Mouse (Mus musculus) embryonic facial prominence, embryonic 15.5 days (tissue): ENCODE results near the gene Sec14l4. TPM values are rescaled to one million over a fixed set of nuclear protein-coding genes. Genes with fewer than 3 reads are reported as not detected.

Experiments used
- ATAC-seq: fragments of 200-750 bp; cut with Nextera tagmentation; 2 replicates; pipeline ENCODE4 v1.8.0; 2017; ENCODE audit warnings: low read depth, moderate TSS enrichment; ENCODE audit not compliant: insufficient number of reproducible peaks, low FRiP score, low TSS enrichment
- H3K27ac ChIP-seq: fragments of 300-500 bp; sonication (generic); replicated peaks from 2 replicates; pipeline ENCODE4 v1.5.1; 2015; ENCODE audit warnings: mild to moderate bottlenecking, inconsistent platforms
- H3K27me3 ChIP-seq: fragments of 300-500 bp; sonication (generic); 2 replicates; pipeline ENCODE4 v1.6.1; 2015; ENCODE audit warnings: inconsistent platforms
- H3K36me3 ChIP-seq: fragments of 300-500 bp; sonication (generic); 2 replicates; pipeline ENCODE4 v1.6.1; 2015; ENCODE audit warnings: mild to moderate bottlenecking, inconsistent platforms
- H3K4me1 ChIP-seq: fragments of 300-500 bp; sonication (generic); 2 replicates; pipeline ENCODE4 v1.6.1; 2015; ENCODE audit warnings: inconsistent platforms
- H3K4me2 ChIP-seq: fragments of 300-500 bp; sonication (generic); replicated peaks from 2 replicates; pipeline ENCODE4 v1.6.1; 2015; ENCODE audit warnings: mild to moderate bottlenecking, inconsistent platforms
- H3K4me3 ChIP-seq: fragments of 300-500 bp; sonication (generic); replicated peaks from 2 replicates; pipeline ENCODE4 v1.5.1; 2015; ENCODE audit warnings: mild to moderate bottlenecking, inconsistent platforms
- H3K9ac ChIP-seq: fragments of 300-500 bp; sonication (generic); 2 replicates; pipeline ENCODE4 v1.6.1; 2015; ENCODE audit warnings: inconsistent platforms
- H3K9me3 ChIP-seq: fragments of 300-500 bp; sonication (generic); replicated peaks from 2 replicates; pipeline ENCODE4 v1.6.1; 2016; ENCODE audit warnings: inconsistent platforms
- WGBS: fragments of 180-500 bp; shearing (Covaris S2); methylation state at CpG from one replicate; pipeline ENCODE4 v1.1.7; 2015; 5-methylcytosine and 5-hydroxymethylcytosine counted together
- polyA plus RNA-seq: library from polyadenylated mRNA; unstranded; fragments of >200 nt; fragmentation: Nextera tagmentation; extraction: Ambion mirVana; gene quantifications from 2 replicates; pipeline ENCODE4 v1.2.1, GENCODE M21; 2015

Gene Sec14l4
- polyA plus RNA-seq, result 0.81 and 0.94 TPM in 2 replicates

DNA sequence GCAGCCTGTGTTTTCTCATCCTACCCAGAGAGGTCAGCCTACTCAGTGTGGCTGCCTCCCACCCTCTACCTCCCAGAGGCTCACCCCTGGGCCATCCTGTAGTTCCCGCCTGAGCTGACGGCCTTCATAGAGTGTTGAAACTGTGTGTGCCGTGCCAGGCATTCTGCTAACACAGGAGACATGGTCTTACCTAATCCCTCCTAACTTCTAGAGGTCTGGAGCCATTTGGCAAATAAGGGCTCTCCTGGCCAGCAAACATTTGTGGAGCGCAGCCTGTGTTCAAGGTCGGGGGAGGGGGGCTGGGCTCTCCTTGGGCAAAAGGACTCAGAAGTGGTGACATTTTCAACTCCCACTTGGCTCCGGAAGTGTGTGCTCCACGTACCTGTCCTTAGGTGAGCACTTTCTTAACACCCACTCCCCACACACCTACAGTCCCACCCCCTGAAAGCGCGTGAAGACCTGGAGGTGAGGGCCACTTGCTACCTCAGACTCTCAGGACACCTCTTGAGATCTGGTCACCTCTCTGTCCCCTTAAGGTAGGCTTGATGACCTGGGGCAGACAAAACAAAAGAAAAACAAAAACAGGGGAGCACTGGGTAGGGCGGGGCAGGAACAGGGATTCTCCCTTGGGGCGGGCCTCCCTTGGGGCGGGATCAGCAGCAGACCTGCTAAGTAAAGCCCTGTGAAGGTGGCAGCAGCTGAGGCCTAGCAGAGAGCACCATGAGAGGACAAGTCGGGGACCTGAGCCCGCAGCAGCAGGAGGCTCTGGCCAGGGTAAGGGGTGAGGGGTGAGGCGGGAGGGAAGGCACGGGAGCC, at the start of gene Sec14l4:
Gene Sec14l4, plus strand, starts transcription at position 337 of the 816 bp plus-strand sequence.
- Histone ChIP-seq H3K9ac (no peak within 1 kb of the TSS), H3K27me3 (peaks cover 3% of the 10 kb centered on the region; the same call in 1 of the 2 replicates), H3K9me3 (no peaks in the 10 kb centered on the region), H3K36me3 (no peaks in the 10 kb centered on the region), H3K27ac (no peak within 1 kb of the TSS), H3K4me3 (no peak within 1 kb of the TSS; the same call in 1 of the 2 replicates), H3K4me1 (no peaks in the 10 kb centered on the region), H3K4me2 (no peak within 1 kb of the TSS)
- WGBS, result 36% methylated on average over 16 of the region's 16 CpGs
- ATAC-seq, result peak; percentile 51; the same call in 1 of the 2 replicates

DNA sequence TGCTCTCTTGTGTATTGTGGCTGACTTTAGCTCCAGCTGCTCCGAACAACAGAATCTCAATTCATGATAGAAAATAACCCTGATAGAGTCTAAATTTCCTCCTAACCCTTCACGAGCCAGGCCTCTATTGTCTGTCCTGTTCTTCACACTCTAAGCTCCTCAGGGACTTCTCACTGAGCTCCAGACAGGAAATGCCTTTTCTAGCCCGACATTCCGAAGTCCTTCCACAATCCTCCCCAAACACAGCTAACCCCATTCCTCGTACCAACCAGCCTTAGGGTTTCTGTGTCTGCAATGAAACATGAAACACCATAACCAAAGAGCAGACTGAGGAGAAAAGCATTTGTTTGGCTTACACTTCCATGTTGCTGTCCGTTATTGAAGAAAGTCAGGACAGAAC, 49.7 kb upstream of the Sec14l4 start:
- WGBS, result 30% methylated on average over 6 of the region's 6 CpGs
- no peak overlapping the region for H3K4me2 ChIP-seq
- H3K9me3 ChIP-seq, result no peaks in the 10 kb centered on the region

DNA sequence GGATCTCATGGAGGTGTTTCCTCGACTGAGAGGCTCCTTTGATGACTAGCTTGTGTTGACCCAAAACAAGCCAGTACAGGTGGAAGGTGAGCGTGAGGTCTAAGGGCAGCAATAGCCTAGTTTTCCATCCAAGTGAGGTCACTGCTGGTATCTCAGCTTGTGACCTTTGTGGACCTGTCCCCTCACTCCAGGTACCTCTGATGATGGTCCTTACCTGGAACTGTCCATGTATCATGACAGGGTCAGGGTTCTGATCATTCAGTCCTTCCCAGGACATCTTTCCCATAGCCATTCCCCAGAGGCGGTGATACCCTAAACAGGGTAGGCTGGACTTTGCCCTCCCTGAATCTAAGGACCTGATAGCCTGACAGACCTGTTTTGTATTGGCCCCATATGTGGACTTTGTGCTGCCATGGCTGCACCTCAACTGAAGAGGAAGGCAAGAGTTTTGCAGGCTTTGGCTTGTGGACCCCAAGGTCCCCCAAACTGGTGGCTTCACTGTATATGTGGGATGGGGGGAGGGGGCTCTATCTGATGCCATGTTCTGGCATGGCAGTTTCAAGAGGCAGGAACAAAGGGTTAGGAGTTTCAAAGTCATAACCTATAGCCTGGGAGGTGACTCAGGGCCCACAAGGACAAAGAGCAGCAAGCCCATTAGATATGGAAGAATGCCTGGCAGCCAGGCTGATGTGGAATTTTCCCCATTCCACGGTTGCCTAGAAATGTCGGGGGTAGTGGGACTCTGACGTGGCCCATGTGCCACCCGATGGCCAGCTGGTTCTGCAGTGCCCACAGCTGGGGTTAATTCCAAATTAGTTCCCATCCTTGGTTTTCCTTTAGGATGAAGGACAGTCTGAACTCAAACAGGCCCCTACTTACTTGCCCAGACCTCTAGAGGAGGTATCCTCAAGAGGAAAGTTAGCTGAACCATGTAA, 48.7 kb upstream of the Sec14l4 start:
- WGBS, result 60% methylated on average over 7 of the region's 7 CpGs
- no peak for ATAC-seq
- Histone ChIP-seq H3K9me3 (no peaks in the 10 kb centered on the region), H3K27me3 (peaks cover 12% of the 10 kb centered on the region; the same call in 1 of the 2 replicates), H3K9ac (no peak overlapping the region), H3K36me3 (peaks cover 29% of the 10 kb centered on the region), H3K4me2 (no peak overlapping the region), H3K4me3 (no peak overlapping the region), H3K27ac (0 out of 2 replicates have a peak overlapping the region, but pooled peaks have one; percentile 58), H3K4me1 (peaks cover 6% of the 10 kb centered on the region)

More for the DNA sequence above, 49.7 kb upstream of the Sec14l4 start:
- peaks cover 39% of the 10 kb centered on the region for H3K36me3 ChIP-seq
- ATAC-seq, result no peak
- H3K27me3 ChIP-seq, result peaks cover 12% of the 10 kb centered on the region; the same call in 1 of the 2 replicates
- no peak overlapping the region for H3K4me3 ChIP-seq
- H3K9ac ChIP-seq, result no peak overlapping the region
- peaks cover 6% of the 10 kb centered on the region for H3K4me1 ChIP-seq
- H3K27ac ChIP-seq, result peak overlapping the region; percentile 58; the same call in 1 of the 2 replicates

DNA sequence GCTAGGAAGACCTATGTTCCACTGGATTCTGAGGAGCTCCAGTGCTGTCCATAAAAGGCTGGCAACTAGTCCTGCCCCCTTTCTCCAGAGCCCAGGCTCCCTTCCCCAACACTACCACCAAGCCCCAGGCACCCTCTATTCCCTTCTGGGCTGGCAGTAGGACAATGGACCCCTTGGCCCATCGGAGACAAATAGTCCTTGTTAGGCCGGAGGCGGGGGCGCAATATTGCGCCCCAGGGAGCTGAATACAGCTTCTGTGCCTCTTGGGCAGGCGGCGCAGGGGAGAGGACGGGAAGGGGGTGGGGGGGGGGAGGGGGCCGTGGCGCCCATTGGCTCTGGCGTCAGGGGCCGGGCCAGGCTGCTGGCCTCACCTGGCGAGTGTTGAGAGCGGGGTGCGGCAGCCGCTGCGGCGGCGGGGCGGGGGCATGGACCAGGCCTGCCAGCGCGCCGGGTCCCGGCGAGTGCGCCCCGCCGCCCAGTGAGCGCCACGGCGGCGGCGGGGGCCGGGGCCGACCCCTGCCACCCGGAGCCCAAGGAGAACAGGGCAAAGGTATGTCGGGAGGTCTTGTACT, 47.9 kb upstream of the Sec14l4 start, which contains the start of gene Gal3st1:
Gene Gal3st1, plus strand, starts transcription at position 346 of the 572 bp plus-strand sequence.
- Histone ChIP-seq H3K4me2 (peak within 1 kb of the TSS; percentile 60), H3K4me3 (peak within 1 kb of the TSS; percentile 39), H3K4me1 (peaks cover 6% of the 10 kb centered on the region), H3K36me3 (peaks cover 21% of the 10 kb centered on the region), H3K9ac (no peak within 1 kb of the TSS), H3K27me3 (peaks cover 12% of the 10 kb centered on the region; the same call in 1 of the 2 replicates), H3K9me3 (no peaks in the 10 kb centered on the region), H3K27ac (no peak within 1 kb of the TSS)
- WGBS, result 2% methylated on average over 29 of the region's 37 CpGs
- ATAC-seq, result peak; percentile 41

DNA sequence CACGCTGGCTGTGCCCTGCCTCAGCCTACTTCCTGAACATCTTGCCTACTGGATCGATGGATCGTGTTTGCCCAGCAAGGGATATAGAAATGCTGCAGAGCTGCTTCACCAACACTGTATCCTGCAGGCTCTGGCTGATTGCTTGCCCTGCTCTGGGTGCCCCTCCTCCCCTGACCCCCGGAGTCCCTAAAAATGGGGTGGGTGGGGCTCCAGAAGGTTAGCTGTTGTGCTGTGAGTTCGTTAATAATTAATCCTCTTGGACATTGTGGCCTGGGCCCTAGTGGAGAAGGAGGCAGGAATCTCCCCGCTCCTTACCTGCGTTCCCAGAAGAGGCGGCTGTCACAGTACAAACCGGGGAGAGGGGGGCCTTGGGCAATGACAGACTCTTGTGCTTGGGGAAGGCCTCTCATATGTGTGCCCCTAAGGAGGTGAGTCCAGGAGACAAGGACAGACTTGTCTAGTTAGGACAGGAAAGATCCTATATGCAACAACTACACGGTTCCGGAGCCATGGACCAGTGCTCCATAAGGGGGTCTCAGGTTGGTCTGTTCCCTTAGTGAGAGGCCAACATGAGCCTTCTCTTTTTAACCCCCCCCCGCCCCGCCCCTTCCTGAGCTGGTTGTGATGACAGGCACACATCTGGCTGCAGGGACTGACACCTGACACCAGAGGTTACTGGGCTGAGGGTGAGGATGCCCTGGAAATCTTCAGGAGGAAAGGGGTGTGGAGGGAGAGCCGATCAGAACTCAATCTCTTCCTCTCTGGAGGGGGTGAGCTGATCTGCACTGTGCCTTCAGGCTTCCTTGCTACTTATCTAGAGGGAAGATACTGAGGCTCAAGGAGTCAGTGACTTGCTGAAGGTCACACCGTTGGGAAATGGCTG, 47.2 kb upstream of the Sec14l4 start:
- peak overlapping the region; percentile 60 for H3K4me2 ChIP-seq
- WGBS, result 6% methylated on average over 15 of the region's 15 CpGs
- ATAC-seq, result peak; percentile 52; the same call in 1 of the 2 replicates
- no peak overlapping the region for H3K9ac ChIP-seq
- peak overlapping the region; percentile 39 for H3K4me3 ChIP-seq
- peaks cover 12% of the 10 kb centered on the region; the same call in 1 of the 2 replicates for H3K27me3 ChIP-seq
- no peaks in the 10 kb centered on the region for H3K9me3 ChIP-seq
- H3K36me3 ChIP-seq, result peaks cover 14% of the 10 kb centered on the region
- no peak overlapping the region for H3K27ac ChIP-seq
- peaks cover 6% of the 10 kb centered on the region for H3K4me1 ChIP-seq

DNA sequence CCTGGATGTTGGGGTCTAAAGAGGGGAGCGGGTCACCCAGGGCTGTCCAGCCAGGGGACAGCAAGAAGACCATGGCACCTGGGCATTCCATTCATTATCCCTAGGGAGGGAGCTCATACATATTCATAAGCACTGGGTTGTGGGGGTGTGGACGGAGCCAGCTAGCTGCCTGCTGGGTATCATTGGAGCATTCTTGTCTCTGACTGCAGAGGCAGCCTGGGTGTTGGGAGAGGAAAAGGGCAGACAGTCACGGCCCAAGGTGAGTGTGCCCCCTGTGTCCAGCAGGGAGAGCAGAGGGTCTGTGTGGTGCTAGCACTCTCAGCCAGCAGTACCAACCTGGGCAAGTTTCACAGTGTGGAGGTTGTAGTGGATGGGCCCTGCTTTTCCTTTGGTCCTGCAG, 41.5 kb upstream of the Sec14l4 start:
- no peak for ATAC-seq
- H3K27me3 ChIP-seq, result no peaks in the 10 kb centered on the region
- no peaks in the 10 kb centered on the region for H3K4me1 ChIP-seq
- H3K9ac ChIP-seq, result no peak overlapping the region
- WGBS, result 53% methylated on average over 3 of the region's 3 CpGs
- H3K36me3 ChIP-seq, result no peaks in the 10 kb centered on the region
- no peak overlapping the region for H3K27ac ChIP-seq
- no peak overlapping the region for H3K4me2 ChIP-seq
- H3K9me3 ChIP-seq, result no peaks in the 10 kb centered on the region
- no peak overlapping the region for H3K4me3 ChIP-seq

DNA sequence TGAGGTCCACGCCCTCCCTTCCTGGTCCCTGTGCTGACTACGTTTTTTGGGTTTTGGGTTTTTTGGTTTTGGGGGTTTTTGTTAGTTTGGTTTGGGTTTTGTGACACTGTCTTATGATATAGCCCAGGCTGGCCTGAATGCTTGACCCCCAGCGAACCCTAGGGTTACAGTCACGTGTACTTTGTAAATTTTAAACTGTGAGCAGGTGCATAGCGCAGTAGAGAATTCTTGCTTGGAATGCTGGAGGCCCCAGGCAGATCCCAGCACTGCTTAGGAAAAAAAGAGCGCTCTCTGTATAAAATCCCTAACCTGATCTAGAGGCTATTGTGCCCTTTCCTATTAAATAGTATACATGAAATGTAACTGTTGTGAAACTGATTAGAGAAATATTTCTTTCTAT, 38.1 kb upstream of the Sec14l4 start:
- H3K4me2 ChIP-seq, result no peak overlapping the region
- no peak overlapping the region for H3K9ac ChIP-seq
- H3K27me3 ChIP-seq, result peaks cover 17% of the 10 kb centered on the region
- peaks cover 5% of the 10 kb centered on the region for H3K4me1 ChIP-seq
- WGBS, result 73% methylated on average over 6 of the region's 6 CpGs
- ATAC-seq, result no peak
- H3K27ac ChIP-seq, result no peak overlapping the region
- no peaks in the 10 kb centered on the region for H3K36me3 ChIP-seq
- H3K9me3 ChIP-seq, result no peaks in the 10 kb centered on the region
- no peak overlapping the region for H3K4me3 ChIP-seq

DNA sequence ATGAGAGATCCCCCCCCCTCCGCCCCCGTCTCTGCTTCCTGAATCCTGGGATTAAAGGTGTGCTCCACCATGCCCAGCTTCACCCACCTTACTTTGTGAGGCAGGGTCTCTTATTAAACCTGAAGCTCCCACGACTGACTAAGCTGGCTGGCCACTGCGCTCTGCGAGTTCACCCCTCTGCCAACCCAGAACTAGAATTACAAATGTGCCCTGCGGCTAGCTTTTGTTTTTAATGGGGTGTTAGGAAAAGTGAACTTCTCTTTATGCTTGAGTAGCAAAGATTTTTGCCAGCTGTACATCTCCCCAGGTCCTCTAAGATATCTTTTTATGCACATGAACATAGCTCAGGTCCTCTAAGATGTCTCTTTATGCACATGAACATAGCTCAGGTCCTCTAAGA, 37.3 kb upstream of the Sec14l4 start:
- peaks cover 25% of the 10 kb centered on the region for H3K27me3 ChIP-seq
- no peak overlapping the region for H3K4me3 ChIP-seq
- ATAC-seq, result no peak
- H3K9ac ChIP-seq, result no peak overlapping the region
- no peaks in the 10 kb centered on the region for H3K36me3 ChIP-seq
- H3K27ac ChIP-seq, result no peak overlapping the region
- WGBS, result 75% methylated on average over 6 of the region's 6 CpGs
- H3K4me1 ChIP-seq, result peaks cover 12% of the 10 kb centered on the region
- no peak overlapping the region for H3K4me2 ChIP-seq
- no peaks in the 10 kb centered on the region for H3K9me3 ChIP-seq

DNA sequence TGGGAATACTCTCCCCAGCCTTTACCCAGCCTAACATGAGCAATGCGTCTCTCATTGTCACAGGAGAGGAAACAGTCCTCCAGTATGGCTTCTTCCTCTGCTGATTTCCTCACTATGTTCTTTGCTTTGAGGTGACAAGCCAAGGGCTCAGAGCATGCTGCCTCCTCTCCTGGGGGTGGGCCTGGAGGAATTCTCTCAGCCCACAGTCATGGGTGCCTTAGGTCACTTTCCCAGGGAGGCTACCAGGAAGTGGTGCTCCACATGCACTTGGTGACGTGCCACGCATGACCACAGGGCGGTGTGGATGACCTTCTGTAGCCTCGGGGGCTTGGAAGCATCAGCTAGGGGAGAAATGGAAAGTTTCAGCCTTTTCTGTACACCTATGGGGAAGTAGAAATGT, 35.8 kb upstream of the Sec14l4 start:
- no peak for ATAC-seq
- Histone ChIP-seq H3K27ac (no peak overlapping the region), H3K9ac (no peak overlapping the region), H3K9me3 (no peaks in the 10 kb centered on the region), H3K4me1 (peaks cover 12% of the 10 kb centered on the region), H3K4me2 (no peak overlapping the region), H3K27me3 (peaks cover 40% of the 10 kb centered on the region), H3K4me3 (no peak overlapping the region), H3K36me3 (no peaks in the 10 kb centered on the region)
- 81% methylated on average over 5 of the region's 5 CpGs for WGBS

DNA sequence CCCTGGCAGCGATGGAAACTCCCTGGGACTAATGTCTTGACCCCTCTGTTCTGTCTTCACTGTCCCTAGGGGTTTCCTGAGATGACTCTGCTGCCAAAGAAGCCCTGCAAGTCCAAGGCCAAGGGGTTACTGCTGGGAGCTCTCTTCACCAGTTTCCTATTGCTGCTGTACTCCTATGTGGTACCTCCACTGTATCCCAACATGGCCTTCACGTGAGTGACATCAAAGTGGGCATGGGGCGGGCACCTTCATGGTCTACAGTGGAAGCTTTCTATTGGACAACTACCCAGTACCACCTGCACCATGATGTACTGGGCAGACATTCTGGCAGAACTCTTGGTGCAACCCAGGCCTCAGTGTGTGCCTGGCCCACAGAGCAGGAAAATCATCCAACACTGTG, 34.4 kb upstream of the Sec14l4 start:
- Histone ChIP-seq H3K4me2 (no peak overlapping the region), H3K4me3 (no peak overlapping the region), H3K27ac (no peak overlapping the region), H3K9ac (no peak overlapping the region), H3K4me1 (peaks cover 12% of the 10 kb centered on the region), H3K27me3 (peaks cover 41% of the 10 kb centered on the region), H3K9me3 (no peaks in the 10 kb centered on the region), H3K36me3 (no peaks in the 10 kb centered on the region)
- no peak for ATAC-seq
- 84% methylated on average over 3 of the region's 3 CpGs for WGBS
